Mouse (Mus musculus): Measurements from ENCODE around the gene Trim71. TPM values are rescaled to one million over a fixed set of nuclear protein-coding genes. Genes with fewer than 3 reads are reported as not detected.

The Trim71 gene
- 0.30 and 0.32 TPM in 2 replicates for polyA plus RNA-seq (2015; fragmentation: Nextera tagmentation; extraction: Ambion mirVana)

DNA sequence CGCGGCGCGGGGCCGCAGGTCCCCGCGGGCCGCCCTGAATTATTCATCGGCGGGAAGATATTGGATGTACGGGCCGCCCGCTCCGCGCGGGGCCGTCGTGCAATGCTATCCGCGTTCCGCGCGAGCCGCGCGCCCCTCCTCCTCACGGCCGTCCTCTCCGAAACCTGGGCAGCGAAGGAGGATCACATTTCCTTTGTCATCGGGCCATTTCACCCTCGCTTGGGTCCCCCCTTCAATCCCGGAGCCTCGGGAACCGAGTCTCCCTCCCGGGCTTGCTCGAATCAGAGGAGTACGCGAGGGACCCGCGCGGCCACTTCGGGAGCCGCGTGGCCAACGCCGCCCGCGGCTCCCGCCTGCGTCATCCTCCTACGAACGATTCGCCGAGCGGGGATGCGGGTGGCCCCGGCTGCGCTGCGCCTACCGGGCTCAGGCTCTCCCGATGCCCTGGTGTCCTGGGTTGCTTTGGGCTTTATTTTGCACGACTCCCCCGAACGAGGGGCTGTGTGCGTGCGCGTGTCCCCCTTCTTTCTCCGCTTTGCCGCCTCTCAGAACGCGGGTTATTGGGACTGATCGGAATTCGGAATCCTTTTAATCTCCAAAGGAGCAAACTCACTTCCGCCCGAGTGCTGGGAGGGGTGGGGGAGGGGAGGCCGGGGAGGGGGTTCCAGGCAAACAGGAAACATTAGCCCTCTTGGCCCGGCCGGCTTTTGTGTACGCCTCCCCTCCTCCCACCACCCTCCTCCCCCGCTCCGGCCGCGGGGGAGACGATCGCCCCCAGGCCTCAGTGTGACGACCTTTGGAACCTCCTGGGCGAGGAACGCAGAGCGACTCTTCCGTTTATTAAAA, at the start of gene Trim71:
Trim71 (minus strand) TSS at position 609 of the 846 bp plus-strand sequence.
- peak within 1 kb of the TSS; percentile 65 for H3K27ac ChIP-seq
- under 1% methylated on average over 88 of the region's 91 CpGs for WGBS
- peak within 1 kb of the TSS; percentile 63 for H3K4me3 ChIP-seq (replicated peaks)
- peaks cover 39% of the 10 kb centered on the region for H3K4me1 ChIP-seq (replicated peaks)
- H3K9ac ChIP-seq (replicated peaks) = peak within 1 kb of the TSS; percentile 70
- H3K4me2 ChIP-seq (replicated peaks) = peak within 1 kb of the TSS; percentile 86
- peak; percentile 71 for ATAC-seq
- no peaks in the 10 kb centered on the region for H3K9me3 ChIP-seq
- peaks cover 60% of the 10 kb centered on the region for H3K27me3 ChIP-seq
- no peaks in the 10 kb centered on the region for H3K36me3 ChIP-seq

DNA sequence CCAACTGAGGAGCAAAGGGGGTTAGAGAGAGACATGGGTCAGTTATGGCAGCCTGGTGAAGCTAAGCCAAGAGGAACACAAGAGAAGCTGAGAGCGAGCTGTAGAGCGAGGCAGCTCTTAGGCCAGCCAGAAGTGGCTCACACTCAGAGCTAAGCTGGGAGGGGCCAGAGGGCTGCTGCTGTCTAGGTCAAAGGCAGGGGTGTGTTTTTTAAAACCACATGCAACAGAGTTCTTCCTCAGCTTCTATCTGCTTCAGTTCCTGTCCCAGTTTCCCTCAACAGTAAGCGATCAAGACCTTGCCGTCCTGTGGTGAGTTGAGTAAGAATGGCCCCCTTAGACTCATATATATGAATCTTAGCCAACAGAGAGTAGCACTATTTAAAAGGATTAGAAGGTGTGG, 48.9 kb upstream of the Trim71 start:
- H3K4me2 ChIP-seq (replicated peaks) = no peak overlapping the region
- peaks cover 80% of the 10 kb centered on the region for H3K36me3 ChIP-seq
- H3K27ac ChIP-seq = no peak overlapping the region
- peaks cover 3% of the 10 kb centered on the region; the same call in 1 of the 2 replicates for H3K9me3 ChIP-seq
- WGBS = 96% methylated on average over 4 of the region's 4 CpGs
- no peak for ATAC-seq
- no peak overlapping the region for H3K9ac ChIP-seq (replicated peaks)
- no peak overlapping the region for H3K4me3 ChIP-seq (replicated peaks)
- H3K27me3 ChIP-seq = no peaks in the 10 kb centered on the region
- H3K4me1 ChIP-seq (replicated peaks) = no peaks in the 10 kb centered on the region

DNA sequence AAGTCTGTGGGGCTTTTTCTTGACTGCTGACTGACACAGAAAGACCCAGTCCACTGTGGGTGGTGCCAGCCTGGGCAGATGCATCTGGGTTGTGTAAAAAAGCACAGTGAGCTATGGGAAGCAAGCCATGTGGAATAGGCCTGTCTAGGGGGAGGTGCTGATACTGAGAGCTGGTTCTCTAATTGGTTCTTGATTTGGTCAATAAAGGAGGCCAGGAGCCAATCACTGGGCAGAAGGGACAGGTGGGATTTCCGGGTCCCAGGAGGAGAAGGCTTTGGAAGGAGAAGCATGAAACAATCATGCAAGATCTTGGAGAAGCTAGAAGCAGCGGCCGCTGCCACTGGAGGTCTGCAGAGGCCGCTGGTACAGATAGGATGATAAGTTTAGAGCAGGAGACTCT, 48.4 kb upstream of the Trim71 start:
- Histone ChIP-seq H3K9ac (replicated peaks) (no peak overlapping the region), H3K27me3 (no peaks in the 10 kb centered on the region), H3K4me1 (replicated peaks) (no peaks in the 10 kb centered on the region), H3K4me3 (replicated peaks) (no peak overlapping the region), H3K27ac (no peak overlapping the region), H3K36me3 (peaks cover 80% of the 10 kb centered on the region), H3K4me2 (replicated peaks) (no peak overlapping the region), H3K9me3 (peaks cover 3% of the 10 kb centered on the region; the same call in 1 of the 2 replicates)
- ATAC-seq = no peak
- WGBS = 89% methylated on average over 4 of the region's 4 CpGs

DNA sequence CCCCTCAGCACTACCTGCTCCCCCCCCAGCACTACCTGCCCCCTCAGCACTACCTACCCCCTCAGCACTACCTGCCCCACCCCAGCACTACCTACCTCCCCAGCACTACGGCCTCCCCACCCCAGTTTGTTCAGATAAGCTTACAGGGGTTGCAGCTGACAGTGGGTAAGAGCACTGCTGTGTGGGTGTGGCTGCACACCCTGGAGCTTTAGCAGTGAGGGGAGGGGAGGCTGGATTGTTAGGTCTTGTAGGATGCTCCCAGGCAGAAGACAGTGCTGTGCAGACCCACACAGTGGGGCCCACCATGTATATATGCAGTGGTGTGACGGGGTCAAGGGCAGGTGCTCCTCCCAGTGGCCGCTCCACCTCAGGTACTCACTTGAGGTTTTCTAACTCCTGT, 46.1 kb upstream of the Trim71 start:
- H3K27me3 ChIP-seq = no peaks in the 10 kb centered on the region
- WGBS = 98% methylated on average over 3 of the region's 3 CpGs
- H3K9ac ChIP-seq (replicated peaks) = no peak overlapping the region
- H3K4me3 ChIP-seq (replicated peaks) = no peak overlapping the region
- no peak overlapping the region for H3K4me2 ChIP-seq (replicated peaks)
- H3K9me3 ChIP-seq = peaks cover 3% of the 10 kb centered on the region; the same call in 1 of the 2 replicates
- H3K27ac ChIP-seq = no peak overlapping the region
- no peak for ATAC-seq
- peaks cover 84% of the 10 kb centered on the region for H3K36me3 ChIP-seq
- no peaks in the 10 kb centered on the region for H3K4me1 ChIP-seq (replicated peaks)

DNA sequence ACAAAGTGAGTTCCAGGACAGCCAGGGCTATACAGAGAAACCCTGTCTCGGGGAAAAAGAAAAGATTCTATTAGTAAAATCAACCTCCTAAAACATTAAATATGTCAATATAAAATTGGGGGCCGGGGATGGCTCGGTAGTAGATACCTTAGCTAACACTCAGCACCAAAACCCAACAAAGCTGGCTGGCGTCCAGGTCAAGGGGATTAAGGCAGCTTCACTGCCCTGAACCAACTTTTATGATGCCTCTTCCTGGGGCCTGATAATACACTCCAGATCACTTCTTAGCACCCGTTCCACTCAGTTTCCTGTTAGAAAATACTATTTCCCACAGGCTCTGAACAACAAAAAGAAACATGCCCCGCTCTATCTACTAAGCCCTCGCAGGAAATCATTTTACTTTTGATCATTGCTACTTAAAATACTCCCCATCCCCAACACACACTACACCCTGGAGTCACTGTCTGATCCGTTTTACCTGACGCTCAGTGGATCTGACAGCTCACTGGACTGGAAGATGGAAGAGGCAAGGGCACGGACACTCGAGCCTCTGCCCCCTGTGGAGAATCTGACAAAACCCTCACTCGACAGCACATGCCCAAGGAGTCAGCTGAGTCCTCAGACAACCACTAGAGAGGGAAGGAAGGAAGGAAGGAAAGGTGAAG, 39.8 kb upstream of the Trim71 start:
- Histone ChIP-seq H3K9me3 (peaks cover 1% of the 10 kb centered on the region; the same call in 1 of the 2 replicates), H3K4me3 (replicated peaks) (no peak overlapping the region), H3K27me3 (no peaks in the 10 kb centered on the region), H3K9ac (replicated peaks) (no peak overlapping the region), H3K27ac (peak overlapping the region; percentile 47), H3K4me2 (replicated peaks) (no peak overlapping the region), H3K4me1 (replicated peaks) (peaks cover 5% of the 10 kb centered on the region; the same call in 1 of the 2 replicates), H3K36me3 (peaks cover 60% of the 10 kb centered on the region)
- WGBS = 53% methylated on average over 12 of the region's 12 CpGs
- peak; percentile 72; the same call in 1 of the 2 replicates for ATAC-seq

DNA sequence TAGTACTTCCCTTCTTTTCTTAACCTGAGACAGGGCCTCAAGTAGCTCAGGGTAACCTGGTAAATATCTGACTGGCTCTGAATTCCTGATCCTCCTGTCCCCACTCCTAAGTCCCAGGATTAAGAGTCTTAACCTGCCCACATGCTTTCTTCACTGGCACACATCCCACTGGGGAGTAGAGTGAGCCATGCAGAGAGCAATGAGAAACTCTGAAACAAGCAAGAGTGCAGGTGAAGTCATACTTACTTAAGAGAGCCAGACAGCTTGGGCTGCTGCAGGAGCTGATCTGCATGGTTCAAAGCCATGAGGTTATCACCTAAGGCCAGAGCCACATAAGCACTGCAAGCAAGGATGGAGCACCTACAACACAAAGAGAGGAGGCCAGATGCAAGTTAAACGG, 36.9 kb upstream of the Trim71 start:
- Histone ChIP-seq H3K4me1 (replicated peaks) (peaks cover 5% of the 10 kb centered on the region; the same call in 1 of the 2 replicates), H3K36me3 (peaks cover 60% of the 10 kb centered on the region), H3K27ac (no peak overlapping the region), H3K4me3 (replicated peaks) (no peak overlapping the region), H3K9ac (replicated peaks) (no peak overlapping the region), H3K27me3 (no peaks in the 10 kb centered on the region), H3K4me2 (replicated peaks) (no peak overlapping the region), H3K9me3 (no peaks in the 10 kb centered on the region)
- no peak for ATAC-seq
- 61% methylated on average over 1 of the region's 1 CpGs for WGBS

DNA sequence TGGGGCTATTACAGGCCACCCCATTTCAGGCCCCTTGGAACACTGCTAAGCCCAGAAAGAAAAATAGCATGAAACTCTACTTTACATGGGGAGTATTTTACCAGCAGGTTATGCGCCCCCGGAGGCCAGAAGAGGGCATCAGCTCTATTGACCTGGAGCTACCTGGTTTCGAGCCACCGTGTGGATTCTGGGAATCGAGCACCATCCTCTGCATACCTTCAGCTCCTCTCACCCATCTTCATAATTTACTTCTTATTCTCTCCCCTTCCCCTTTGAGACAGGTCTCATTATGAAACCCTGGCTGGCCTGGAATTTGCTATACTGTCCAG, 20.8 kb upstream of the Trim71 start:
- peaks cover 42% of the 10 kb centered on the region for H3K36me3 ChIP-seq
- H3K4me1 ChIP-seq (replicated peaks) = peaks cover 12% of the 10 kb centered on the region
- H3K27me3 ChIP-seq = peaks cover 9% of the 10 kb centered on the region; the same call in 1 of the 2 replicates
- ATAC-seq = no peak
- no peaks in the 10 kb centered on the region for H3K9me3 ChIP-seq
- no peak overlapping the region for H3K9ac ChIP-seq (replicated peaks)
- peak overlapping the region; percentile 52; the same call in 1 of the 2 replicates for H3K4me2 ChIP-seq (replicated peaks)
- 39% methylated on average over 5 of the region's 5 CpGs for WGBS
- no peak overlapping the region for H3K4me3 ChIP-seq (replicated peaks)
- H3K27ac ChIP-seq = peak overlapping the region; percentile 19; the same call in 1 of the 2 replicates

DNA sequence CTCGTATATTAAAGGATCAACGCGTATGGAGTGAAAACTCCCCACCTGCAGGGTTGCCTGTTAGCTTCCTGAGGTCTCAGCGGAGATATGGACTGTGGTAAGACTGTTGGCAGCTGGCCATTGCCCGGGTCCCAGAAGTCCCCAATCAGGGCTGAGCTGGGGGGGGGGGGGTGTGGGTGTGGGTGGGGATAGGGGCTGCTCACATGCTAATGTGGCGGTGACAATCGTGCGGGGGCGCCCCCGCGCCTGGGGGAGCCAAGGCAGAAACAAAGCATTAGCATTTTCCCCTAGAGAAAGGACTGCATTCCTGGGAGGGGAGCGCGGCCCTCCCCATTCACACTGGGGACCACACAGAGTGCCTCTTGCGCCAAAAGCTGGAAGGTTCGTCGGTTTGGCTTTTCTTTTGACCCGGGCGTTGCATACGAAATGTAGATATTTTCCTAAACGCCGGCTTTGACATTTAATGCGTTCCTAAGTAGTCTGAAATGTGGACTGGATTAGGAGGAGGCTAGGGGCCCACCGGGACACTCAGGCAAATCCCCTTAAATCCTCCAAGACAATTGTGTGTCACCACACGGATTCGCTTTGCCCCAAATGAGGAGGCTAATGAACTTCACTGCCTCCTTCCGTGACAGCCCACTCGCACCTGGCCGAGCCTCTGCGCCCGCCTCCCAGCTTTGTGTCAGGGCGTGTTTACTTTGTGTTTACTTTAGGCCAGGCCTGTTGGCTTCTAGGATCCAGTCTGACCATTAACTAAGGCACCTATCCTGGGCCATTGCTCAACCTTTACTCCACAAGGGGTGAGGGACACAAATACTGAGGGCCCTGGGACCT, 20.2 kb upstream of the Trim71 start:
- peak; percentile 87 for ATAC-seq
- peak overlapping the region; percentile 35; the same call in 1 of the 2 replicates for H3K27ac ChIP-seq

DNA sequence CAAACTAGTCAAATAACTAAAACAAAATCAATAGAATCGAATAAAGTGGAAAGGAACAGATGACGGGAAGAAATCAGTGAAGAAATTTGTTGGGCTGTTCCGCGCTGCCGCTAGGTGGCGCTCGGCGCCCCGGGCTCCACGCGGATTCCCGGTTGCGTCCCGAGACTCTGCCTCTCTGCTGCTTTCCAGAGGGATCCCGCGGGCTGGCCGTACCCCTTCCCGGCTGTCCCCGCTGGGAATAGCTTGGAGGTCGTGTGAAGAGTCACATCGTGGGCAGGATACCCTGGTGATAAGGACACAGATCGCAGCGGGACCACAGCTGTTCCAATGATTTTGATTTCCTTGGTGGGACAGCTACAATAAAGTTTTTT, 19.6 kb upstream of the Trim71 start:
- Histone ChIP-seq H3K4me1 (replicated peaks) (peaks cover 12% of the 10 kb centered on the region), H3K36me3 (peaks cover 30% of the 10 kb centered on the region), H3K4me2 (replicated peaks) (peak overlapping the region; percentile 52), H3K9me3 (no peaks in the 10 kb centered on the region), H3K4me3 (replicated peaks) (peak overlapping the region; percentile 28), H3K27me3 (peaks cover 9% of the 10 kb centered on the region; the same call in 1 of the 2 replicates), H3K27ac (peak overlapping the region; percentile 35; the same call in 1 of the 2 replicates), H3K9ac (replicated peaks) (no peak overlapping the region)
- peak; percentile 90 for ATAC-seq
- WGBS = 2% methylated on average over 23 of the region's 23 CpGs

More for the DNA sequence above, 20.2 kb upstream of the Trim71 start:
- H3K4me3 ChIP-seq (replicated peaks) = peak overlapping the region; percentile 28
- peaks cover 12% of the 10 kb centered on the region for H3K4me1 ChIP-seq (replicated peaks)
- H3K9me3 ChIP-seq = no peaks in the 10 kb centered on the region
- H3K36me3 ChIP-seq = peaks cover 36% of the 10 kb centered on the region
- 2% methylated on average over 31 of the region's 31 CpGs for WGBS
- no peak overlapping the region for H3K9ac ChIP-seq (replicated peaks)
- H3K27me3 ChIP-seq = peaks cover 9% of the 10 kb centered on the region; the same call in 1 of the 2 replicates
- H3K4me2 ChIP-seq (replicated peaks) = peak overlapping the region; percentile 52

DNA sequence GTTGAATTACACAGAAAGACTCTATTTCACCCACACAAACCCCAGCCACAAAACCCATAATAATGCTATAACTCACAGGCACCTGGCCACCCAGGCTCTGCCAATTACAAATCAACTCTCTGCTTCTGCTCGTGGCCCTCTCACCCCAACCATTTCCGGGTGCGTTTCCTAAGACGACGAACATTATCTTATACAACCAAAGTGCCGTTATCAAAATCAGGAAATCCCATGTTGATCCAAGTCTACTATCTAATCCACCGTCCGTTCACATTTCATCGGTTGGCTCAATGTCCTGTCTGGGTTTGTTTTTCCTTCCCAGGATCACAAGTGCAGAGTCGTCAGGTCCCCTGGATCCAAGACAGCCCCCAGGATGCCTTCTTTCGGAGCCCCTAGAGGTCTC, 14.5 kb upstream of the Trim71 start:
- ATAC-seq = no peak
- Histone ChIP-seq H3K27ac (no peak overlapping the region), H3K36me3 (no peaks in the 10 kb centered on the region), H3K4me3 (replicated peaks) (no peak overlapping the region), H3K4me1 (replicated peaks) (no peaks in the 10 kb centered on the region), H3K27me3 (0 out of 2 replicates have a peak, but pooled peaks cover 3% of the 10 kb centered on the region), H3K9ac (replicated peaks) (no peak overlapping the region), H3K9me3 (no peaks in the 10 kb centered on the region), H3K4me2 (replicated peaks) (no peak overlapping the region)
- 91% methylated on average over 11 of the region's 11 CpGs for WGBS

DNA sequence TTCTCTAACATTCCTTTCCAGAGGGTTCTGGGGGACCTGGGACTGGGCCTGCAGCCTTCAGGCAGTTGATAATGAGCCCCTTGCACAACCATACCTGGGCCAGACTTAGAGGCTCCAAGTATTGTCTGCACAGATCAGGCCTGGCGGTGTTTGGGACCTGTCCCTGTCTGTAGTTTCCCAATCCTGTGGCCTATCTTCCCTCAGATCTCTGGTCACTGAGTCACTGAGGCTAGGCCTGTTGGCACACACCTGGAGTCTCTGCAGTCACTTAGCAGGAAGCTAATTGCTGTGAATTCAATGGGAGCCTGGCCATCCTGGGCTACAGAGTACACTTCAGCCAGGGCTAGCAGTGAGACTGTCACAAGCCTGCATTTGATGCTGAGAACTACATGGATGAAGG, 11.8 kb upstream of the Trim71 start:
- no peak overlapping the region for H3K9ac ChIP-seq (replicated peaks)
- 100% methylated on average over 1 of the region's 1 CpGs for WGBS
- H3K36me3 ChIP-seq = no peaks in the 10 kb centered on the region

More for the DNA sequence above, 11.8 kb upstream of the Trim71 start:
- Histone ChIP-seq H3K27me3 (no peaks in the 10 kb centered on the region), H3K4me1 (replicated peaks) (no peaks in the 10 kb centered on the region), H3K27ac (no peak overlapping the region), H3K4me3 (replicated peaks) (no peak overlapping the region), H3K9me3 (no peaks in the 10 kb centered on the region), H3K4me2 (replicated peaks) (no peak overlapping the region)
- ATAC-seq = no peak
